Mouse (Mus musculus): ENCODE data around the gene Atp6v0e2. TPM values are rescaled to one million over a fixed set of nuclear protein-coding genes. Genes with fewer than 3 reads are reported as not detected.

The Atp6v0e2 gene
- polyA plus RNA-seq, 2 experiments: 7.8 to 11.0 TPM

- Histone ChIP-seq H3K36me3 (ENCODE audit: control insufficient read depth, insufficient read depth, low read length) (no peaks in the 10 kb centered on the region), H3K9ac (ENCODE audit: low read depth, low read length, severe bottlenecking) (no peak overlapping the region), H3K27me3 (ENCODE audit: control insufficient read depth, insufficient read depth, low read length) (no peaks in the 10 kb centered on the region), H3K27ac (replicated peaks; ENCODE audit: low read depth, low read length) (no peak overlapping the region), H3K4me2 (replicated peaks; ENCODE audit: low read depth, low read length, severe bottlenecking) (no peak overlapping the region), H3K4me3 (replicated peaks; ENCODE audit: low read length) (no peak overlapping the region), H3K9me3 (ENCODE audit: control insufficient read depth, low read length) (no peaks in the 10 kb centered on the region), H3K4me1 (ENCODE audit: control insufficient read depth, insufficient read depth, low read length) (peaks cover 9% of the 10 kb centered on the region; the same call in 1 of the 2 replicates)
- ATAC-seq (ENCODE audit: low FRiP score, low read depth): no peak
- 39% methylated on average over 1 of the region's 1 CpGs for WGBS
- DNase-seq (ENCODE audit: low spot score): no peak
- TF ChIP-seq POLR2A (IDR thresholded peaks at IDR 0.05; ENCODE audit: borderline replicate concordance, extremely low read depth, insufficient read depth, insufficient read length): no peak
Observed at GRCm38 (mm10) chr6:48546271-48546670, 8.9 kb downstream of the Atp6v0e2 start.

DNA sequence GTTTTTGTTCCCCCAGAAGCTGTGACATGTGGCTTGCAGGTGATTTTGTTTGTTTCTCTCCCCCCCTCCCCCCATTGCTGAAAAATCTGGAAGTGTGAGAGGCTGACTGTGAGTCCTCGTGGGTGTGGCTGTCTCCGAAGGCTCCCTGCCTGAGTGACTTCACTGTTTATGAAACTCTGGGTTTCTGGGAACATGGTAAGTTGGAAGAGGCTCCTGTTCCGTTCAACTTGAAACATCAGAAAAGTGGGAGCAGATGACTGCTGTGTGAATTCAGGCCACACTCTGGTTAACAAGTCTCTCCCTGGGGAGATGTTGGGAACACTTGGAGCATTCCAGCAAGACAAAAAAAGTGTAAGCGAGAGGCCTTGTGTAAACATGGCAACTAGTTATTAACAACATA, 9.4 kb downstream of the Atp6v0e2 start:
- Histone ChIP-seq H3K36me3 (ENCODE audit: control insufficient read depth, insufficient read depth, low read length) (no peaks in the 10 kb centered on the region), H3K27ac (replicated peaks; ENCODE audit: low read depth, low read length) (no peak overlapping the region), H3K9me3 (ENCODE audit: control insufficient read depth, low read length) (no peaks in the 10 kb centered on the region), H3K4me2 (replicated peaks; ENCODE audit: low read depth, low read length, severe bottlenecking) (no peak overlapping the region), H3K4me3 (replicated peaks; ENCODE audit: low read length) (no peak overlapping the region), H3K9ac (ENCODE audit: low read depth, low read length, severe bottlenecking) (no peak overlapping the region), H3K27me3 (ENCODE audit: control insufficient read depth, insufficient read depth, low read length) (no peaks in the 10 kb centered on the region), H3K4me1 (ENCODE audit: control insufficient read depth, insufficient read depth, low read length) (0 out of 2 replicates have a peak, but pooled peaks cover 3% of the 10 kb centered on the region)
- no peak for ATAC-seq (ENCODE audit: low FRiP score, low read depth)
- WGBS: 41% methylated on average over 4 of the region's 4 CpGs
- no peak for DNase-seq (ENCODE audit: low spot score)
- no peak for TF ChIP-seq POLR2A (IDR thresholded peaks at IDR 0.05; ENCODE audit: borderline replicate concordance, extremely low read depth, insufficient read depth, insufficient read length)

- WGBS: 86% methylated on average over 6 of the region's 6 CpGs
- Histone ChIP-seq H3K36me3 (ENCODE audit: control insufficient read depth, insufficient read depth, low read length) (no peaks in the 10 kb centered on the region), H3K4me2 (replicated peaks; ENCODE audit: low read depth, low read length, severe bottlenecking) (no peak overlapping the region), H3K9ac (ENCODE audit: low read depth, low read length, severe bottlenecking) (no peak overlapping the region), H3K27ac (replicated peaks; ENCODE audit: low read depth, low read length) (no peak overlapping the region), H3K9me3 (ENCODE audit: control insufficient read depth, low read length) (no peaks in the 10 kb centered on the region), H3K4me1 (ENCODE audit: control insufficient read depth, insufficient read depth, low read length) (no peaks in the 10 kb centered on the region), H3K4me3 (replicated peaks; ENCODE audit: low read length) (no peak overlapping the region), H3K27me3 (ENCODE audit: control insufficient read depth, insufficient read depth, low read length) (no peaks in the 10 kb centered on the region)
- no peak for ATAC-seq (ENCODE audit: low FRiP score, low read depth)
- DNase-seq (ENCODE audit: low spot score): no peak
- TF ChIP-seq POLR2A (IDR thresholded peaks at IDR 0.05; ENCODE audit: borderline replicate concordance, extremely low read depth, insufficient read depth, insufficient read length): no peak
Observed at GRCm38 (mm10) chr6:48548314-48548713, 10.9 kb downstream of the Atp6v0e2 start.

- DNase-seq (ENCODE audit: low spot score) (no peak), ATAC-seq (ENCODE audit: low FRiP score, low read depth) (no peak)
- 64% methylated on average over 4 of the region's 4 CpGs for WGBS
- Histone ChIP-seq H3K4me3 (replicated peaks; ENCODE audit: low read length) (no peak overlapping the region), H3K9ac (ENCODE audit: low read depth, low read length, severe bottlenecking) (no peak overlapping the region), H3K4me2 (replicated peaks; ENCODE audit: low read depth, low read length, severe bottlenecking) (no peak overlapping the region), H3K36me3 (ENCODE audit: control insufficient read depth, insufficient read depth, low read length) (no peaks in the 10 kb centered on the region), H3K4me1 (ENCODE audit: control insufficient read depth, insufficient read depth, low read length) (peaks cover 8% of the 10 kb centered on the region; the same call in 1 of the 2 replicates), H3K27me3 (ENCODE audit: control insufficient read depth, insufficient read depth, low read length) (no peaks in the 10 kb centered on the region), H3K27ac (replicated peaks; ENCODE audit: low read depth, low read length) (no peak overlapping the region), H3K9me3 (ENCODE audit: control insufficient read depth, low read length) (no peaks in the 10 kb centered on the region)
- no peak for TF ChIP-seq POLR2A (IDR thresholded peaks at IDR 0.05; ENCODE audit: borderline replicate concordance, extremely low read depth, insufficient read depth, insufficient read length)
Observed at GRCm38 (mm10) chr6:48552918-48553317, 15.5 kb downstream of the Atp6v0e2 start.

GRCm38 (mm10) chr6:48553819-48554218, 16.4 kb downstream of the Atp6v0e2 start:
- ATAC-seq (ENCODE audit: low FRiP score, low read depth): no peak
- H3K9ac ChIP-seq (ENCODE audit: low read depth, low read length, severe bottlenecking): 0 out of 2 replicates have a peak overlapping the region, but pooled peaks have one; percentile 77
- no peaks in the 10 kb centered on the region for H3K36me3 ChIP-seq (ENCODE audit: control insufficient read depth, insufficient read depth, low read length)
- 84% methylated on average over 4 of the region's 4 CpGs for WGBS
- H3K4me1 ChIP-seq (ENCODE audit: control insufficient read depth, insufficient read depth, low read length): peaks cover 8% of the 10 kb centered on the region; the same call in 1 of the 2 replicates
- H3K4me2 ChIP-seq (replicated peaks; ENCODE audit: low read depth, low read length, severe bottlenecking): peak overlapping the region; percentile 84
- H3K27me3 ChIP-seq (ENCODE audit: control insufficient read depth, insufficient read depth, low read length): no peaks in the 10 kb centered on the region
- H3K9me3 ChIP-seq (ENCODE audit: control insufficient read depth, low read length): no peaks in the 10 kb centered on the region
- DNase-seq (ENCODE audit: low spot score): no peak
- peak overlapping the region; percentile 97 for H3K27ac ChIP-seq (replicated peaks; ENCODE audit: low read depth, low read length)
- H3K4me3 ChIP-seq (replicated peaks; ENCODE audit: low read length): peak overlapping the region; percentile 58
- no peak for TF ChIP-seq POLR2A (IDR thresholded peaks at IDR 0.05; ENCODE audit: borderline replicate concordance, extremely low read depth, insufficient read depth, insufficient read length)

Measured in limb, embryonic 14.5 days (tissue).